Mouse (Mus musculus) midbrain, embryonic 12.5 days (tissue): ENCODE results near the gene Slc22a23. TPM values are rescaled to one million over a fixed set of nuclear protein-coding genes. Genes with fewer than 3 reads are reported as not detected.

Source experiments
- ATAC-seq: fragments of 200-750 bp; cut with Nextera tagmentation; 2 replicates; pipeline ENCODE4 v1.8.0; 2017; ENCODE audit warnings: low read depth, moderate TSS enrichment, moderate library complexity; ENCODE audit not compliant: low FRiP score
- H3K27ac ChIP-seq: fragments of 300-500 bp; sonication (generic); replicated peaks from 2 replicates; pipeline ENCODE4 v1.5.1; 2016; ENCODE audit warnings: mild to moderate bottlenecking
- H3K27me3 ChIP-seq: fragments of 300-500 bp; sonication (generic); 2 replicates; pipeline ENCODE4 v1.6.1; 2016; ENCODE audit warnings: mild to moderate bottlenecking
- H3K36me3 ChIP-seq: fragments of 300-500 bp; sonication (generic); 2 replicates; pipeline ENCODE4 v1.6.1; 2016
- H3K4me1 ChIP-seq: fragments of 300-500 bp; sonication (generic); 2 replicates; pipeline ENCODE4 v1.6.1; 2016
- H3K4me2 ChIP-seq: fragments of 300-500 bp; sonication (generic); replicated peaks from 2 replicates; pipeline ENCODE4 v1.6.1; 2016; ENCODE audit warnings: mild to moderate bottlenecking, moderate library complexity
- H3K4me3 ChIP-seq: fragments of 300-500 bp; sonication (generic); 2 replicates; pipeline ENCODE4 v1.5.1; 2016; ENCODE audit warnings: mild to moderate bottlenecking
- H3K9ac ChIP-seq: fragments of 300-500 bp; sonication (generic); replicated peaks from 2 replicates; pipeline ENCODE4 v1.6.1; 2016; ENCODE audit warnings: mild to moderate bottlenecking, moderate library complexity
- H3K9me3 ChIP-seq: fragments of 300-500 bp; sonication (generic); 2 replicates; pipeline ENCODE4 v1.6.1; 2016; ENCODE audit warnings: mild to moderate bottlenecking
- WGBS: fragments of 180-500 bp; shearing (Covaris S2); methylation state at CpG from one replicate; pipeline ENCODE4 v1.1.7; 2016; 5-methylcytosine and 5-hydroxymethylcytosine counted together
- polyA plus RNA-seq: library from polyadenylated mRNA; unstranded; fragments of >200 nt; fragmentation: Nextera tagmentation; extraction: Ambion mirVana; gene quantifications from 2 replicates; pipeline ENCODE4 v1.2.1, GENCODE M21; 2016

The Slc22a23 gene
- polyA plus RNA-seq, 1 experiment from 2014 or later = 24.3 TPM

DNA sequence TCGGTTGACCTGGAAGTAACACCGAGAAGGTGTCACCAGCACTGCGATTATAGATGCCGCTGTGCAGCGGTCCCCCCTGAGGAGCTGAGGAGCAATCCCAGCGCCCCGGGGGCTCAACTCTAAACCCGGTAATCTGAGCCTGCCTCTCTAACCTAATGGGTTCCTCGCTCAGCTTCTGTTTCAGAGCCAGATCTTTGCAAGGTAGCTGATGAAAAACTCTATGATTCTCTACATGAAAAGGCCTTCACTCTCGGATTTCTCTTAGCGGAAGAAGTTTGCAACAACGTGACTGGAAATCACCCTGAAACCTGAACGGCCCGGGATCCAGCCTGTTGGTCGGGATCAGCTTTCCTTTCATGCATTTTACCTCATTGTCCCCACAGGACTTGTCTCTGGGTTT is 212.7 kb downstream of the Slc22a23 start:
- Histone ChIP-seq H3K4me3 (peak overlapping the region; percentile 89), H3K36me3 (peaks cover 12% of the 10 kb centered on the region), H3K4me2 (peak overlapping the region; percentile 86), H3K9ac (peak overlapping the region; percentile 97), H3K4me1 (peaks cover 43% of the 10 kb centered on the region), H3K9me3 (no peaks in the 10 kb centered on the region), H3K27me3 (no peaks in the 10 kb centered on the region), H3K27ac (peak overlapping the region; percentile 100)
- 1% methylated on average over 15 of the region's 15 CpGs for WGBS
- no peak for ATAC-seq

GRCm38 (mm10) chr13:34131708-34132060 is 213.3 kb downstream of the Slc22a23 start:
- Histone ChIP-seq H3K36me3 (peaks cover 14% of the 10 kb centered on the region), H3K9ac (peak overlapping the region; percentile 97), H3K27me3 (no peaks in the 10 kb centered on the region), H3K9me3 (no peaks in the 10 kb centered on the region), H3K27ac (peak overlapping the region; percentile 100), H3K4me2 (peak overlapping the region; percentile 86), H3K4me1 (peaks cover 38% of the 10 kb centered on the region), H3K4me3 (peak overlapping the region; percentile 89)
- 2% methylated on average over 10 of the region's 10 CpGs for WGBS
- ATAC-seq = peak; percentile 47

DNA sequence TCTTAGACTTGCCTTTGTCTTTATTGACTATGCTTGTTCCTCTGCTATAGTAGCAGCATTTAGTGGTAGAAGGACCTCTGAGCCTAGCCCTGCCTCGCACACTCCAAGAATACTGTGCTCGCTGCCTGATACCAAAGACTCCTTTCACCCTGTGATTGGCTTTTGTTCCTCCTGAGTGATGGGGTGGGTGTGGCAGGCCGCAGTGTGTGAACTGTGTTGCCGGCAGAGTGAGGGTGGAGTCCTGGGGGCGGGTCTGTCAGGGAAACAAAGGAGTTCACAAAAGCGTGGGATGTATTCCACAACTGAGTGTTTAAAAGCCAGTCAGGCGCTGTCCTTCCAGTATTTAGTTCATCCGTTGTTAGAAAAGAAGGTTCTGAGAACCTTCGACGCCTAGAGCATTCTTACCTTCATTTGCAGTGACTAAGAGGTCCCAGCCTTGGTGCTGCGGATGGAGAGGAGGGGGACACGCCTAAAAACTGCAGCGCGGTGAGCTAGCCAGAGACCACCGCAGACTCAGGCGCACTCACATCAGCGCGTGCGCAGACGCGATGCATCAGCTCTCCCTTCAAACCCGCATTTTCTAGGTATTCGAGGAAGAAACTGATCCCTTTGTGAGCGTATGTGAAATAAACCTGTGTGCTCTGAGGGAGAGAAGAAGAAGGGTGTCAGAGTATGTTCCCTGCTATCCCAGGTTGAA is 213.8 kb downstream of the Slc22a23 start:
- under 1% methylated on average over 24 of the region's 24 CpGs for WGBS
- H3K9me3 ChIP-seq = no peaks in the 10 kb centered on the region
- H3K9ac ChIP-seq = peak overlapping the region; percentile 97
- peak overlapping the region; percentile 86 for H3K4me2 ChIP-seq
- ATAC-seq = peak; percentile 61
- peaks cover 39% of the 10 kb centered on the region for H3K4me1 ChIP-seq
- peak overlapping the region; percentile 100 for H3K27ac ChIP-seq
- H3K27me3 ChIP-seq = no peaks in the 10 kb centered on the region
- peak overlapping the region; percentile 89 for H3K4me3 ChIP-seq
- peaks cover 17% of the 10 kb centered on the region for H3K36me3 ChIP-seq

- Histone ChIP-seq H3K9me3 (no peaks in the 10 kb centered on the region), H3K9ac (peak within 1 kb of the TSS; percentile 97), H3K27ac (peak within 1 kb of the TSS; percentile 100), H3K27me3 (no peaks in the 10 kb centered on the region), H3K4me1 (peaks cover 40% of the 10 kb centered on the region), H3K4me2 (peak within 1 kb of the TSS; percentile 86), H3K4me3 (peak within 1 kb of the TSS; percentile 89), H3K36me3 (peaks cover 24% of the 10 kb centered on the region)
- ATAC-seq = peak; percentile 91
- under 1% methylated on average over 26 of the region's 26 CpGs for WGBS
Observed at GRCm38 (mm10) chr13:34130226-34130731, 214.7 kb downstream of the Slc22a23 start, which contains the start of gene Tubb2b. TSS of gene Tubb2b (minus strand) at chr13:34130466.

DNA sequence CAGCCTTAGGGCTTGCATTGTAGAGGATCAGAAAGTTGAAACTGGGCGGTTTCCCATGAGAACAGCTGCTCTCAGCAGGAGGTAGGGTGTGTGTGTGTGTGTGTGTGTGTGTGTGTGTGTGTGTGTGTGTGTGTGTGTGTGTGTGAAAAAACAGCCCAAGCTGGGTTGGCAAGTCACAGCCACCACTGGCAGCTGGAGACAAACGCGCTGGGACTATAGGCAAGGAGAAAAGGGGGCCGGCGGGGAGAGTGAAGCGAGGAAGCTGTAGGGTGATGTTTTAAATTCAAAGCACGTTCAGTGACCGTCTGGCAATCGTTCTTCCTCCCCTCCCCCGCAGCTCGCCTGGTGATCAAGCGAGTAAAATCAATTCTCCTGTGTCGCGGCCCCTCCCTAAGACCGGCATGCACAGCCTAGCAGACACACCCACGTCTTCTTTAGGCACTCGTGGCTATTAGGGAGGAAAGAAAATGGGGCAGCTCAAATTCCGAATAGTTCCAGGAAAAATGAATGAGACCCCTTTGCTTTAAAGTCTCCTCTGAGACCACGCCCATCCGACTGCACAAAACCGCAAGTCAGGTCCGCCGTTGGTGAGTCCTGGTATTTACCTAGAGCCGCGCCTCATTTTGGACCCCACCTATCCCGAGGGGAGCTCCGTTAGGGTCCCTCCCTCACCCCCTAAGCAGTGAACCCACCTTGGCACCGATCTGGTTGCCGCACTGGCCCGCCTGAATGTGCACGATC is 215.3 kb downstream of the Slc22a23 start:
- H3K4me1 ChIP-seq = peaks cover 40% of the 10 kb centered on the region
- peak overlapping the region; percentile 97 for H3K9ac ChIP-seq
- under 1% methylated on average over 31 of the region's 31 CpGs for WGBS
- peak overlapping the region; percentile 86 for H3K4me2 ChIP-seq
- peaks cover 30% of the 10 kb centered on the region for H3K36me3 ChIP-seq
- no peaks in the 10 kb centered on the region for H3K27me3 ChIP-seq
- no peaks in the 10 kb centered on the region for H3K9me3 ChIP-seq
- H3K27ac ChIP-seq = peak overlapping the region; percentile 100
- ATAC-seq = peak; percentile 4; the same call in 1 of the 2 replicates
- peak overlapping the region; percentile 89 for H3K4me3 ChIP-seq

Other genes with a start within 250 kb of the Slc22a23 start
- gene Tubb2b, start 214.7 kb downstream of the Slc22a23 start, polyA plus RNA-seq = 380 and 432 TPM in 2 replicates
- 109 and 118 TPM in 2 replicates for gene Psmg4, start 182.2 kb downstream of the Slc22a23 start, polyA plus RNA-seq